Mouse (Mus musculus) urinary bladder, postnatal 36 days (tissue): Measurements from ENCODE around the gene Xylt1.

Experiments
- DNase-seq, 2 experiments: peaks; one replicate each; pipeline ENCODE4 v3.0.0; 2022; ENCODE audit warnings: low spot score in 2 of 2, mixed read lengths in 1 of 2

Gene Xylt1

GRCm38 (mm10) chr7:117435730-117436441 lies 55.1 kb downstream of the Xylt1 start:
- DNase-seq, result no peak

DNA sequence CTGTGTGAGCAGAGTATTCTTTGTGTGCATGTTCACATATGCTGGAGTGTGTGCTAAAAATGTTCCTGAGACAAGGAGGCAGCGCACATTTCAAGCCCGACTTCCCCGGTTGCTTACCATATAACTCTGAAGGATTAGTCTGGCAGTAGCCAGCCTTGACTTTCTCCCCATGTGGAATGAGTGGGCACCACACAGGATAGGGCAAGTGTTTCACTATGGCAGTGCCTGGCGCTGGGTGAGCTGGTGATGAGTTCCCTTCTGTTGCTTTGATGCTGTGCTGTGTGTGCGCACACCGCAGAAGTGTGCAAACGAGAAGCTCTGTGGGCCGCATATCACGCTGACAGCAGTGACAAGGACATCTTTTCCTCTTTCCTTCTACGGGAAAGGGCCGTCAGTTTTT lies 56.1 kb downstream of the Xylt1 start:
- DNase-seq, result no peak

DNA sequence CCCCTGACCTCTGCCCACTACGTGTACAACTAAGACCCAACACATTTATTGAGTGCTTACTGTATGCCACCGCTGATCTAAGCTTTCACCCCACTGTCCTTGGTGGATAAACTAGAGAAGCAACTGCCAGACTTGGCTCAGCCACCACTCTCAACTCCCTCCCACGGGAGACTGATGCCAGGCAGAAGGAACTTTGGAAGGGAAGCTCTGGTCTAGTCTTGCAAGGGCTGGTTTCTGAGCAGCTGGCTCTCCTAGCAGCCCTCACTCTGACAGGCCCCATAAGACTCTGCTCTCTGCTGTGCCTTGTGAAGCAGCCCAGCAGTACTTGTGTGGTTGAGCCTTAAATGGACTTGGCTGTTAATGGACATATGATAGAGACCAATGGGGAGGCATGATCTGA lies 60.2 kb downstream of the Xylt1 start:
- peak in 1 of 2 experiments; percentile 24 for DNase-seq

DNA sequence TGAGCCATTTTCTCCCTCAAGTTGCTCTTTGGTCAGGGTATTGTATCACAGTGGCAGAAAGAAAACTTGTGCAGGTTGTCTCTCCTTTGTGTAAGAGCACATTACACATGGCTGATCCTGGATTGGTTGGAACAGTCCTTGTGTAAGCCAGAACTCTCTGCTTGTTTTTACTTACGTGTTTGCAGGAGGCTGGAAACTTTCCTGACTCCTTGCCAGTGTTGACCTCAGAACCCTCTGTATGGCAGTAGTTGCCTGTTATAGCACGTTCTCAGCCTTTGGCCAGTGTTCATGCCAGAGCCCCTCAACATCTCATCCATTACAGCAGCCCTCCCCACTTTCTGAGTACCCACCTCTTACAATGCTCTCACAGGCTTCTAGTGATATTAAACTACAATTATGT lies 61.9 kb downstream of the Xylt1 start:
- DNase-seq, result no peak

DNA sequence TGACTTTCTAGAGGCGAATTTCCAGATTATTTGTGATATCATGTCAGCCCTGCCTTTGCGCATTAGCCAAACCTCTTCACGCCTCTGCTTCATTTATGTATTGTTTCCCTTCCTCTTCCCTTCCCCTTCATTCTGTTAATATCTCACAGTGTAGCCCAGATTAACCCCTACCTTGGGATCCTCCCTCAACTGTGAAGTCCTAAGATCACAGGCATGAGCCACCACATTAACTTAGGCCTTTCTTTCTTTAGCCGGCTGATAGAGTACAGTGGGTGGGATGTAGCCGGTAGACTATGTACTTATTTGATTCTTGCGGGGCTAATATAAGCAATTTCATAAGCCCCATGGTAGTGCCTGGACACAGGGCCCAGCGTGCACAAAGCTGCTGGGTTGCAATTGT lies 62.4 kb downstream of the Xylt1 start:
- no peak for DNase-seq

- no peak for DNase-seq
These were observed 64.7 kb downstream of the Xylt1 start for GRCm38 (mm10) chr7:117445471-117445870.

GRCm38 (mm10) chr7:117449605-117450004 lies 68.8 kb downstream of the Xylt1 start:
- DNase-seq, result no peak

DNA sequence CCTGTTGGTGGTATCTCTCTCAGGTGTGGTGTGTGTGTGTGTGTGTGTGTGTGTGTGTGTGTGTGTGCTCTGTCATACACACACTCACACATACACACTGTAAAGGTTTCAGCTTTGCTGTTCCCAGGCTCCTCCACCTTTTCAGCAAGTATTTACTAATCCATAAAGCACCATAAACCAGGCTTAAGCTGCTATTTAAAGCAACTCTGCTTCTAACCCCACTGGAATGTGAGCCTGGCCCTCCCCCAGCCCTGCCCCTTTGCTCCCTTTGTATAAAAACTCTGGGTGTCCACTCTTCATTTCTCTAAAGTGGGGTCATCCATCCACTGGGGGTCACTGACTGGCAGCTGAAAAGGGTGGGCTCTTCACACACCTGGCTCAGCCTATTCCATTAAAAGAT lies 70.4 kb downstream of the Xylt1 start:
- DNase-seq, result no peak

DNA sequence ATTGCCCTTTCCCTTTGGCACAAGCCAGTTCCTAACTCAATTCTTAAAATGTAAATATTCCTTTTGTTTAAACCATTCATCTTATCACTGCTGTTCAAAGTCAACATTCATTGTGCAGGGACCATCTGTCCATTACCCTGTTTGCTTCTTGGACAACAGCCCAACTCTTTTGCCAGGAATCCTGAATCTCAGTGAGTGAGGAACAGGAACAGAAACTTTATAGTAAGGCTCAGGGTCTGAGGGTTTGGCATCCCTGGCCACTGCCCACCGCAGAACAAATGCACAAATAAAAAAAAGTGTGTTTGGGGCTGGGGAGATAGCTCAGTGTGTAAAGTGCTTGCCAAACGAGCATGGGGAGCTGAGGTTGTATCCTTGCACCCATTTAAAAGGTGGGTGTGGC lies 71.5 kb downstream of the Xylt1 start:
- no peak for DNase-seq

DNA sequence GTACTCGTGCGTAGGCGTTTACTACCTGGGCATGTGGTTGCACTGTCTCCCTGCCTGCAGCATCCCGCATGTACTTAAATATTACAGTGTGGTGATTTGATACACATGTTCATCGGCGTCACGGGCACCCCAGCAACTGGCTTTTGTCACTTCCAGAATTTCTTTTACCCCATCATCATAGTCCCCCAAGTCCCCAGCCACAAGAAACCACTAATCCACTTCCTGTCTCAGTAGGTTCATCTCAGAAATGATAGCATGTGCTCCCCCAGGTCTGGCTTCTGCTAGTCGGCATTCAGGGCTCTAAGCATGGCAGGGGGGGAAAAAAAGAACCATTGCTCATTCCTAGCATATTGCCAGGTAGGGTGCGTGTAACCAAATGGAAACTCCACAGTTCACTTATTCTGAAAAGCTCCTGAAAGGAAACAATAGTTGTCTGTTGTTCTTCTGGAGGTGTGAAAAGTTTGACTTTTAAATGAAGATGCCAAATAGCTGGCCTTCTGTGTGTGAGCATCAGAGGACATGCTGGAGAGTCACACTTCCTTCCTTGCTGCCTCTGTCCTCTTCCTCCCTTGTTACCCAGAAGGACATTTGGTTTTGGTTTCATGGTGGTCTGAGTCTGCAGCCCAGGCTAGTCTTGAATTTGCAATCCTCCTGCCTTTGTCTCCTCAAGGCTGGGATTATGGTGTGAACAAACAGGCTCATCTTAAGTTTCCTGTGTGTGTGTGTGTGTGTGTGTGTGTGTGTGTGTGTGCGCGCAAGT lies 74.2 kb downstream of the Xylt1 start:
- no peak for DNase-seq

DNA sequence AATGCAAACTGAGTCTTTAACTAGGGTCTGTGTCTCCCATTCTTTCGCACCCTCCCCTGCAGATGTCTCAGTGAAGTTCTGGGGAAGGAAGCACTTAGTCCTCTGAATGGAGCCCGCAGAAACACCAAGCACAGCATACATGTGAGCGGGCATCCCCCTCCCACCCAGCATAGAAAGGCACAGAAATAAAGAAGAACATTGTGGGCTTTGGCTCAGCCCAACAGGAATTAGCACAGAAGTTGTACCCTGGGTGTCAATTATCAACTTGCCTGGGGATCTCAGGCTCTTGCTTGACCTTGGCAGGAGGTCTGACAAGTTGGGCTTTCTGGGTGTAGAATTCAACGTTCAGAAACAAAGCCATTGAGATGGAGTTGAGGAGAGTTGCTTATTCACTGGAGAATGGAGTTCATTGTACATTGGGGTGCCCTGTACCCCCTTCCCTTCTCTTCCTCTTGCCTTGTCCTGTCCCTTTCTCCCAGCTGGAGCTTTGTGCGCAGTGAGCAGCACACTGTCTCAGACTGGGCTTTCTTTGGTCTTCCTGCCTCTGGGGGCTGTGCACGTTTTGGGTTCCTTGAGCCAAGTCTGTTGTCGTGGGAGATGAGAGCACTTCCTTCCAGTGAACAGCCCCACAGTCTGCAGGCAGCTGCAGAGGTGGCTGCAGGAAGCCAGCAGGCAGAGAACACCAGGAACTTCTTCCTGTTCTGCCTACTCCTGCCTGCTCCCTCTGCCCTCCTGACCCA lies 81.6 kb downstream of the Xylt1 start:
- DNase-seq, result no peak

GRCm38 (mm10) chr7:117464956-117465355 lies 84.2 kb downstream of the Xylt1 start:
- DNase-seq, result no peak

DNA sequence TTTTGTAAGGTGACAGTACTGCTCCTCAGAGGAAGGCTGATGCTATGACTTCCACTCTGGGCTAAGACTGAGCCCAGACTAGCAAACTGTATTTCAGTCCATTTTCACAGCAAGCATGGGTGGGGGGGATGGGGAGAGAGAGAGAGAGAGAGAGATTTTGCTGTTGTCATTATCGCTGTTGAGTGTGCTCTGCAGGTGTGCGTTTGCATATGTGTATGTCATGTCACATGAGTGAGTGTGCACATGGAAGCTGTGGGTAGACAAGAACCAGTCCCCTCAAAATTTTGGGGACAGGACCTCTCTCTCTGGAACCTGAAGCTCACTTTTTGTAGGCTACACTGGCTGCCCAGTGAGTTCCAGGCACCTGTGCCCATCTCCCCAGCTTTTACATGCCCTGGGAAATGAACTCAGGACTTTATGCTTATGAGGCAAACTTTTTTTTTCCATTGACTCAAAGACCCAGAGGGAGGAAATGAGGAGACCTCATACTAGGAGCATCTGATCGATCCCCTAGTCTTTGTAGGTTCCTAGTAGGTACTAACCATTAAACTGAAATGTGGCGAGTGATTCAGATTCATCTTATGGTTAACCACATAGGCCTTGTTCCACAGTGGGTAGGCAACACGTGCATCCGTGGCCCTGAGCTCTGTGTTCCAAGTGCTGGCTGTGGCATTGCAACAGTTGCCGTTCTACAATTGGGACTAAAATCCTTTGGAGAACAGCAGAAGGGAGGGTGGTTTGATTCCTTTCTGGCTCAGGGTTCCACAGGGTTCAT lies 85.4 kb downstream of the Xylt1 start:
- DNase-seq, result no peak

DNA sequence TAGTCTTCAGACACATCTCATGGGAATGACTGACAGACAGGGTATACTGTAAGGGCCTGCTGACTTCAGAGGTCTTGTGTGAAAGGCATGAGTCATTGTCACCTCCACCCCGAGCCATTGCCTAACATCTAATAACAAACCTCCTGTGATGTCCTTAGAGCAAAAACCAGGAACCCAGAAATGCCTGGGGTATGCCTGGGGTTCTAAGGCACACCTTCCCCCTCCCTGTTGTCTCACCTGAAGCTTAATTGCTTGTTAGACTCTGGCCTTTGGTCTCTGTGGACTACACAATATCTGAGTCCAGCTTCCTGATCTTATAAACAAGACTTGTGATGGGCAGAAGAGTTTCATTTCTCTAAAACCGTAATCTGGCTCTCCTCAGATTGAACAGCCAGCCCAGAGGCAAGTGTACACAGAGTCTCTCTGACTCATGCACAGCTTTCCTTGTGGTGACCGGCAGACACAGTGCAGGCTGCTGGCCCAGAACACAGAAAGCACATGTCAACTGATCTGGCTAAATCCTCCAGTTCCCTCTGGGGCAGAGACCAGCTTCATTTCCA lies 89.5 kb downstream of the Xylt1 start:
- DNase-seq, result peak; percentile 25 to 40

DNA sequence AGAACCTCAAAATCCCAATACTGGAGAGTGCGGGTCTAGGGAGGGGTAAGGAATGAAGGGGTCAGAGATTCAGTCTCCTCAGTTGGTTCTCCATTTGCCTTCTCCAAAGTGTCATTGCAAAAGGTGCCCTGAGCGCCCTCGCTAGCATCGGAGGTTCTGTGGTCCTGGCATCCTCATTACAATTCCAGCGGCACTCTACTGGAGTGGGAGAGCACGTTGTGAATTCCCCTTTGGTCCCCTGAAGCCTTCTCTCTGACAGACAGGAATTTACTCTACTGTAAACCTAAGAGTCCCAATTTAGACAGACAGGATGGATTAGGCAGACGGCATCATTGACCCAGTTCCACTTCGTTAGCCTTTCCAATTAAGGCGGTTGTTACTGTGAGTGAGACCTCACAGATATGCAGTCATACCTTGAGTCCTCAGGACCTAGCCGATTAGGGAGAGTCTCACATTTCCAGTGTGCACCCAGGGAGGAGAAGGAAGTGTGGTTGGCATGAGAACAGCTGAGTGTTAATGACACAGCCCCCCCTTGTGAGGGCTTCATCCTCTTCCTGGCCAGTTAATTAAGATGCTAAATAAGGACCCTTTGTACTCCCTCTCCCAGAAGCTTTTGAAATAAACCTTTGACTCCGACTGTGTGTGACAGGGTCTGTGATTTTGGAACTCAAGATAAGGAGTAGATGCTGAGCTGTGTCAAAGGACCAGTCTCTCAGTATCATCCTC lies 91.4 kb downstream of the Xylt1 start:
- no peak for DNase-seq

- no peak for DNase-seq
These were observed 92.3 kb downstream of the Xylt1 start for GRCm38 (mm10) chr7:117472781-117473743.

GRCm38 (mm10) chr7:117474302-117474701 lies 93.5 kb downstream of the Xylt1 start:
- DNase-seq, result no peak

GRCm38 (mm10) chr7:117475106-117475505 lies 94.3 kb downstream of the Xylt1 start:
- no peak for DNase-seq

DNA sequence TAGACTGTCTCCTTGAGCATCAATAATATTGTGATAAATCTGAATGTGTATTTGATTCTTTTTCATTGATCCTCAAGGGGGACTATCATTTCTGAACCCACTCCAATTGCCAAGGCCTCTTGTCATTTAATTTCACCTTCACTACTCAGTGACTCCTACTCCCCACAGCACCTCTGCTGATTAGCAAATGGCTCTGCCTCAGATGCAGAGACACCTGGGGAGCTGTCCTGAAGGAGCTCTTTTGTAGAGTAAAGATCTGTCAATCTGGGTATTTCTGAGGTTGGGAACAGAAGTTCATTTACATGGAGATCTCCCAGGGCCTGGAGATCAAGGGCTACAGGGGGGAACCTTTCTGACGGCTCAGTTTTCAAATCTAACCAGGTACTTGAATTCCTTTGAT lies 98.2 kb downstream of the Xylt1 start:
- DNase-seq, result no peak

GRCm38 (mm10) chr7:117480831-117481230 lies 100.1 kb downstream of the Xylt1 start:
- no peak for DNase-seq
